Mouse (Mus musculus): ENCODE results near the gene Mical3. TPM values are rescaled to one million over a fixed set of nuclear protein-coding genes. Genes with fewer than 3 reads are reported as not detected.

Gene Mical3
- polyA plus RNA-seq, 1 experiment from 2014 or later, result 11.8 TPM

GRCm38 (mm10) chr6:121167381-121167975 is 36.7 kb upstream of the Mical3 start:
- ATAC-seq (ENCODE audit: low FRiP score) (no peak), DNase-seq (ENCODE audit: low spot score, missing footprints) (no peak)
- Histone ChIP-seq H3K27me3 (ENCODE audit: control insufficient read depth, insufficient read depth, low read length) (no peaks in the 10 kb centered on the region), H3K27ac (ENCODE audit: low read depth, low read length) (no peak overlapping the region), H3K4me1 (ENCODE audit: control insufficient read depth, insufficient read depth, low read length) (no peaks in the 10 kb centered on the region), H3K4me2 (no peak overlapping the region), H3K9ac (ENCODE audit: low read length) (no peak overlapping the region), H3K36me3 (ENCODE audit: control insufficient read depth, insufficient read depth, low read length) (no peaks in the 10 kb centered on the region), H3K9me3 (ENCODE audit: control insufficient read depth, low read length) (no peaks in the 10 kb centered on the region), H3K4me3 (ENCODE audit: low read depth, low read length) (no peak overlapping the region)
- WGBS, result 79% methylated on average over 7 of the region's 7 CpGs

- H3K36me3 ChIP-seq (ENCODE audit: control insufficient read depth, insufficient read depth, low read length), result no peaks in the 10 kb centered on the region
- no peak for DNase-seq (ENCODE audit: low spot score, missing footprints)
Observed at GRCm38 (mm10) chr6:121166098-121166552, 35.3 kb upstream of the Mical3 start.

GRCm38 (mm10) chr6:121162616-121163015 is 31.8 kb upstream of the Mical3 start:
- Histone ChIP-seq H3K4me1 (ENCODE audit: control insufficient read depth, insufficient read depth, low read length) (no peaks in the 10 kb centered on the region), H3K27me3 (ENCODE audit: control insufficient read depth, insufficient read depth, low read length) (no peaks in the 10 kb centered on the region), H3K9me3 (ENCODE audit: control insufficient read depth, low read length) (no peaks in the 10 kb centered on the region), H3K9ac (ENCODE audit: low read length) (no peak overlapping the region), H3K27ac (ENCODE audit: low read depth, low read length) (no peak overlapping the region), H3K36me3 (ENCODE audit: control insufficient read depth, insufficient read depth, low read length) (no peaks in the 10 kb centered on the region), H3K4me3 (ENCODE audit: low read depth, low read length) (no peak overlapping the region), H3K4me2 (no peak overlapping the region)
- ATAC-seq (ENCODE audit: low FRiP score) (no peak), DNase-seq (ENCODE audit: low spot score, missing footprints) (no peak)
- 93% methylated on average over 12 of the region's 12 CpGs for WGBS

More at GRCm38 (mm10) chr6:121166098-121166552, 35.3 kb upstream of the Mical3 start:
- H3K4me3 ChIP-seq (ENCODE audit: low read depth, low read length), result no peak overlapping the region
- no peaks in the 10 kb centered on the region for H3K27me3 ChIP-seq (ENCODE audit: control insufficient read depth, insufficient read depth, low read length)
- H3K9me3 ChIP-seq (ENCODE audit: control insufficient read depth, low read length), result no peaks in the 10 kb centered on the region
- no peak overlapping the region for H3K27ac ChIP-seq (ENCODE audit: low read depth, low read length)
- ATAC-seq (ENCODE audit: low FRiP score), result peak; percentile 72
- no peak overlapping the region for H3K4me2 ChIP-seq
- 60% methylated on average over 10 of the region's 10 CpGs for WGBS
- no peak overlapping the region for H3K9ac ChIP-seq (ENCODE audit: low read length)
- H3K4me1 ChIP-seq (ENCODE audit: control insufficient read depth, insufficient read depth, low read length), result no peaks in the 10 kb centered on the region

GRCm38 (mm10) chr6:121160126-121160525 is 29.3 kb upstream of the Mical3 start:
- Histone ChIP-seq H3K27me3 (ENCODE audit: control insufficient read depth, insufficient read depth, low read length) (no peaks in the 10 kb centered on the region), H3K9ac (ENCODE audit: low read length) (no peak overlapping the region), H3K4me2 (no peak overlapping the region), H3K4me3 (ENCODE audit: low read depth, low read length) (no peak overlapping the region), H3K36me3 (ENCODE audit: control insufficient read depth, insufficient read depth, low read length) (no peaks in the 10 kb centered on the region), H3K9me3 (ENCODE audit: control insufficient read depth, low read length) (no peaks in the 10 kb centered on the region), H3K4me1 (ENCODE audit: control insufficient read depth, insufficient read depth, low read length) (no peaks in the 10 kb centered on the region), H3K27ac (ENCODE audit: low read depth, low read length) (no peak overlapping the region)
- no peak for DNase-seq (ENCODE audit: low spot score, missing footprints)
- ATAC-seq (ENCODE audit: low FRiP score), result no peak
- 73% methylated on average over 6 of the region's 6 CpGs for WGBS

GRCm38 (mm10) chr6:121159616-121160015 is 28.8 kb upstream of the Mical3 start:
- WGBS, result 96% methylated on average over 5 of the region's 5 CpGs
- Histone ChIP-seq H3K4me2 (no peak overlapping the region), H3K4me3 (ENCODE audit: low read depth, low read length) (no peak overlapping the region), H3K9ac (ENCODE audit: low read length) (no peak overlapping the region), H3K9me3 (ENCODE audit: control insufficient read depth, low read length) (no peaks in the 10 kb centered on the region), H3K27ac (ENCODE audit: low read depth, low read length) (no peak overlapping the region), H3K4me1 (ENCODE audit: control insufficient read depth, insufficient read depth, low read length) (no peaks in the 10 kb centered on the region), H3K27me3 (ENCODE audit: control insufficient read depth, insufficient read depth, low read length) (no peaks in the 10 kb centered on the region), H3K36me3 (ENCODE audit: control insufficient read depth, insufficient read depth, low read length) (no peaks in the 10 kb centered on the region)
- DNase-seq (ENCODE audit: low spot score, missing footprints), result no peak
- ATAC-seq (ENCODE audit: low FRiP score), result no peak

- no peaks in the 10 kb centered on the region for H3K9me3 ChIP-seq (ENCODE audit: control insufficient read depth, low read length)
- 94% methylated on average over 2 of the region's 2 CpGs for WGBS
- H3K4me2 ChIP-seq, result no peak overlapping the region
- no peaks in the 10 kb centered on the region for H3K36me3 ChIP-seq (ENCODE audit: control insufficient read depth, insufficient read depth, low read length)
- ATAC-seq (ENCODE audit: low FRiP score), result no peak
- H3K4me3 ChIP-seq (ENCODE audit: low read depth, low read length), result no peak overlapping the region
- H3K9ac ChIP-seq (ENCODE audit: low read length), result no peak overlapping the region
- H3K27me3 ChIP-seq (ENCODE audit: control insufficient read depth, insufficient read depth, low read length), result no peaks in the 10 kb centered on the region
- DNase-seq (ENCODE audit: low spot score, missing footprints), result no peak
- no peak overlapping the region for H3K27ac ChIP-seq (ENCODE audit: low read depth, low read length)
- no peaks in the 10 kb centered on the region for H3K4me1 ChIP-seq (ENCODE audit: control insufficient read depth, insufficient read depth, low read length)
Observed at GRCm38 (mm10) chr6:121156030-121156429, 25.2 kb upstream of the Mical3 start.

- Histone ChIP-seq H3K27me3 (ENCODE audit: control insufficient read depth, insufficient read depth, low read length) (no peaks in the 10 kb centered on the region), H3K4me1 (ENCODE audit: control insufficient read depth, insufficient read depth, low read length) (no peaks in the 10 kb centered on the region), H3K4me3 (ENCODE audit: low read depth, low read length) (no peak overlapping the region), H3K9ac (ENCODE audit: low read length) (no peak overlapping the region), H3K27ac (ENCODE audit: low read depth, low read length) (no peak overlapping the region), H3K36me3 (ENCODE audit: control insufficient read depth, insufficient read depth, low read length) (no peaks in the 10 kb centered on the region), H3K4me2 (no peak overlapping the region), H3K9me3 (ENCODE audit: control insufficient read depth, low read length) (no peaks in the 10 kb centered on the region)
- WGBS, result 92% methylated on average over 16 of the region's 16 CpGs
- ATAC-seq (ENCODE audit: low FRiP score), result no peak
- no peak for DNase-seq (ENCODE audit: low spot score, missing footprints)
Observed at GRCm38 (mm10) chr6:121154451-121155300, 23.9 kb upstream of the Mical3 start.

- H3K9ac ChIP-seq (ENCODE audit: low read length), result no peak overlapping the region
- H3K27ac ChIP-seq (ENCODE audit: low read depth, low read length), result no peak overlapping the region
- H3K27me3 ChIP-seq (ENCODE audit: control insufficient read depth, insufficient read depth, low read length), result no peaks in the 10 kb centered on the region
- WGBS, result 83% methylated on average over 8 of the region's 8 CpGs
- no peaks in the 10 kb centered on the region for H3K36me3 ChIP-seq (ENCODE audit: control insufficient read depth, insufficient read depth, low read length)
- H3K4me2 ChIP-seq, result no peak overlapping the region
- no peak for ATAC-seq (ENCODE audit: low FRiP score)
- no peak overlapping the region for H3K4me3 ChIP-seq (ENCODE audit: low read depth, low read length)
- no peaks in the 10 kb centered on the region for H3K4me1 ChIP-seq (ENCODE audit: control insufficient read depth, insufficient read depth, low read length)
- no peaks in the 10 kb centered on the region for H3K9me3 ChIP-seq (ENCODE audit: control insufficient read depth, low read length)
- DNase-seq (ENCODE audit: low spot score, missing footprints), result no peak
Observed at GRCm38 (mm10) chr6:121153177-121153576, 22.4 kb upstream of the Mical3 start.

GRCm38 (mm10) chr6:121151732-121152131 is 20.9 kb upstream of the Mical3 start:
- Histone ChIP-seq H3K9me3 (ENCODE audit: control insufficient read depth, low read length) (no peaks in the 10 kb centered on the region), H3K36me3 (ENCODE audit: control insufficient read depth, insufficient read depth, low read length) (no peaks in the 10 kb centered on the region), H3K27me3 (ENCODE audit: control insufficient read depth, insufficient read depth, low read length) (no peaks in the 10 kb centered on the region), H3K9ac (ENCODE audit: low read length) (no peak overlapping the region), H3K4me2 (no peak overlapping the region), H3K4me3 (ENCODE audit: low read depth, low read length) (no peak overlapping the region), H3K4me1 (ENCODE audit: control insufficient read depth, insufficient read depth, low read length) (peaks cover 3% of the 10 kb centered on the region; the same call in 1 of the 2 replicates), H3K27ac (ENCODE audit: low read depth, low read length) (no peak overlapping the region)
- whole genome bisulfite sequencing, result 62% methylated on average over 6 of the region's 6 CpGs
- ATAC-seq (ENCODE audit: low FRiP score) (0 out of 2 replicates have a peak, but pooled peaks have one; percentile 4), DNase-seq (ENCODE audit: low spot score, missing footprints) (no peak)

All from midbrain, embryonic 11.5 days (tissue).